Mouse (Mus musculus) cerebellum, adult 2 months (tissue): ENCODE results near the gene Tmem219.

Experiments
- CTCF ChIP-seq: fragments of 200-500 bp; IDR thresholded peaks from 2 replicates; pipeline ENCODE4 v1.5.1; 2011; ENCODE audit warnings: low read depth, mild to moderate bottlenecking, control low read depth, low read length, moderate library complexity, borderline replicate concordance; ENCODE audit not compliant: insufficient read depth
- POLR2A ChIP-seq: fragments of 200-500 bp; IDR thresholded peaks from 2 replicates; pipeline ENCODE4 v1.6.1; 2011; ENCODE audit warnings: low read length, control low read depth, borderline replicate concordance; ENCODE audit not compliant: insufficient read depth

DNA sequence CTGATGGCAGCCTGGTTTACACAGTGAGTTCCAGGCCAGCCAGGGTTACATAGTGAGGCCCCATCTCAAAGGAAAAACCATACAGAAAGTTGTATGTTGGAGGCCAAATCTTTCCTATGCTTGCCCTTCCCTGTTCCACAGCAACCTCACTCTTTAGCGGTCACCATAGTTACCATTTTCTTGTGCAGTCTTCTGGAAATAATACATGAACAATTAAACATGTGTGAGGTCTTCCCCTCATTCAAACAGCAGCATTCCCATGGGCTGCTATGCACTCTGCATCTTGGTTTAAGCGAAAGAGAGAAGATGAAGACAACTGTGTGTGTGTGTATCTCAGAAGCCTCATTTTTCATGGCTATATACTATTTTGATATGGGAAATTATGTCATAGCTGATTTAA, 77.2 kb downstream of the Tmem219 start:
- TF ChIP-seq CTCF (no peak), POLR2A (no peak)
